Mouse (Mus musculus) cerebellum, adult 2 months (tissue): ENCODE data around the gene Zfhx3.

Experiments used
- CTCF ChIP-seq: fragments of 200-500 bp; IDR thresholded peaks from 2 replicates; pipeline ENCODE4 v1.5.1; 2011; ENCODE audit warnings: low read depth, mild to moderate bottlenecking, control low read depth, low read length, moderate library complexity, borderline replicate concordance; ENCODE audit not compliant: insufficient read depth
- POLR2A ChIP-seq: fragments of 200-500 bp; IDR thresholded peaks from 2 replicates; pipeline ENCODE4 v1.6.1; 2011; ENCODE audit warnings: low read length, control low read depth, borderline replicate concordance; ENCODE audit not compliant: insufficient read depth

- TF ChIP-seq CTCF (no peak), POLR2A (no peak)
Measured at GRCm38 (mm10) chr8:108729169-108729568, 786.7 kb downstream of the Zfhx3 start.
